Mouse (Mus musculus): ENCODE data around the gene Tcf25. TPM values are rescaled to one million over a fixed set of nuclear protein-coding genes. Genes with fewer than 3 reads are reported as not detected.

The Tcf25 gene
- polyA plus RNA-seq, 1 experiment: 692 TPM

- Histone ChIP-seq H3K4me1 (ENCODE audit: control insufficient read depth, insufficient read depth, low read length) (no peaks in the 10 kb centered on the region; the same call in 1 of the 2 replicates), H3K27ac (ENCODE audit: insufficient read depth, low read length) (no peak overlapping the region), H3K4me3 (replicated peaks; ENCODE audit: insufficient read depth, low read depth, low read length) (no peak overlapping the region), H3K27me3 (ENCODE audit: control insufficient read depth, insufficient read depth, low read length) (no peaks in the 10 kb centered on the region; the same call in 1 of the 2 replicates)
- DNase-seq: no peak
- WGBS: 70% methylated on average over 8 of the region's 8 CpGs
- TF ChIP-seq POLR2A (IDR thresholded peaks at IDR 0.05; ENCODE audit: borderline replicate concordance, insufficient read depth, low read length): no peak
- TF ChIP-seq CTCF (IDR thresholded peaks at IDR 0.05; ENCODE audit: borderline replicate concordance, insufficient read depth, low read depth, low read length): no peak
Measured at GRCm38 (mm10) chr8:123342253-123342652, 31.3 kb upstream of the Tcf25 start.

DNA sequence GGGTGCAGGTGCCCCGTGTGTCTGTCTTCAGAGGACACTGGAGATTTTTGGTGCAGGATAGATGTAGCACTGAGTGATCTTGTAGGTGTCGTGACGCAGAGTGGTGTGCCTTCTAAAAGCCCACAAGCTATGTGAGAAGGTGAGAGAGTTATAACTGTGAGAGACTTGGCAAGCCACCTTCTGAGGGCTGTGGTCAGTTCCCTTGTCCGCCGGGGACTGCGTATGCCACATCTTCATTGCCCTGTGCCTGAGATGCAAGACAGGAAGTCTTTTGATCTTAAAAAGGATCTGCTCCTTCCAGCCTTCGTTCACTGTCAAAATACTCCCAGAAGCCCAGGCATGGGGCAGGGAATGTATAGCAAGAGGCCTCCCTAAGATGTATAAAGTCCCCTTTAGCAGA lies 30.6 kb upstream of the Tcf25 start:
- WGBS: 88% methylated on average over 7 of the region's 7 CpGs
- no peak overlapping the region for H3K27ac ChIP-seq (ENCODE audit: insufficient read depth, low read length)
- H3K27me3 ChIP-seq (ENCODE audit: control insufficient read depth, insufficient read depth, low read length): no peaks in the 10 kb centered on the region; the same call in 1 of the 2 replicates
- no peak for TF ChIP-seq CTCF (IDR thresholded peaks at IDR 0.05; ENCODE audit: borderline replicate concordance, insufficient read depth, low read depth, low read length)
- no peak for TF ChIP-seq POLR2A (IDR thresholded peaks at IDR 0.05; ENCODE audit: borderline replicate concordance, insufficient read depth, low read length)
- no peak for DNase-seq
- no peak overlapping the region for H3K4me3 ChIP-seq (replicated peaks; ENCODE audit: insufficient read depth, low read depth, low read length)
- no peaks in the 10 kb centered on the region; the same call in 1 of the 2 replicates for H3K4me1 ChIP-seq (ENCODE audit: control insufficient read depth, insufficient read depth, low read length)

DNA sequence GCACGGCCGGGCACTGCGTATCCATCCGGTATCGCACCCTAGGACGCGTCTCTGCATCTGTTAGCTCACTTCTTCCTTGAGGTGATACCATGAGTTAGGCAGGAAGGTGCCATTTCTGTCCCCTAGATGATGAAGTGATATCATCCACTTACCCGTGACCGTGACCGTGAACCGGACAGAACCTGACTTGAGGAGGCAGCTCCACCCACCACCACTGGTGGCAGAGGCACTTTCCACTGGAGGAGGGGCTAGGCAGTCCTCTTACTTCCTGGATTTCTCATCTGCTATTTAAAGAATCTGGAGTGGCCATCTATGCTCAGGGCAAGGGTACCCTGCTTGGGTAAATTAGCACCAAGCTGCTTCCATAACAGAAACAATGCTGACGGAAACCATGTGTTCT lies 30.1 kb upstream of the Tcf25 start:
- TF ChIP-seq POLR2A (IDR thresholded peaks at IDR 0.05; ENCODE audit: borderline replicate concordance, insufficient read depth, low read length) (no peak), CTCF (IDR thresholded peaks at IDR 0.05; ENCODE audit: borderline replicate concordance, insufficient read depth, low read depth, low read length) (no peak)

DNA sequence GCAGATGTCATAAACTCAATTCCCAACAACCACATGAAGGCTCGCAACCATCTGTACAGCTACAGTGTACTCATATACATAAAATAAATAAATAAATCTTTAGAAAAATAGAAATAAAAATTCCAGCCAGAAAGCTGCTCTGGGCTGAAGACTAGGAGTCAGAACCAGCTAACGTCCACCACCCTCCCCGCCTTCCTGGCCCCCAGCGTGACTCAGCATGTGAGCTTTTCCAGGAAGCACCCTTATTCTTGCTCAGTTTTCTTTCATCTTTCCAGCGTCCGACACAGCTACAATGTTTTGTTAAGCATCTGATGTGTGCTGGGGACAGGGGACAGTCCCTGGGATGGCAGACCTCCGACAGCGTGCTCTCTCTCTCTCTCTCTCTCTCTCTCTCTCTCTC lies 28.4 kb upstream of the Tcf25 start:
- no peak for DNase-seq
- no peak overlapping the region for H3K27ac ChIP-seq (ENCODE audit: insufficient read depth, low read length)
- H3K27me3 ChIP-seq (ENCODE audit: control insufficient read depth, insufficient read depth, low read length): no peaks in the 10 kb centered on the region
- TF ChIP-seq POLR2A (IDR thresholded peaks at IDR 0.05; ENCODE audit: borderline replicate concordance, insufficient read depth, low read length): no peak
- no peak for TF ChIP-seq CTCF (IDR thresholded peaks at IDR 0.05; ENCODE audit: borderline replicate concordance, insufficient read depth, low read depth, low read length)
- H3K4me3 ChIP-seq (replicated peaks; ENCODE audit: insufficient read depth, low read depth, low read length): no peak overlapping the region
- no peaks in the 10 kb centered on the region; the same call in 1 of the 2 replicates for H3K4me1 ChIP-seq (ENCODE audit: control insufficient read depth, insufficient read depth, low read length)
- 89% methylated on average over 8 of the region's 8 CpGs for WGBS

More for the DNA sequence above, 30.1 kb upstream of the Tcf25 start:
- 81% methylated on average over 12 of the region's 12 CpGs for WGBS
- Histone ChIP-seq H3K4me1 (ENCODE audit: control insufficient read depth, insufficient read depth, low read length) (no peaks in the 10 kb centered on the region; the same call in 1 of the 2 replicates), H3K4me3 (replicated peaks; ENCODE audit: insufficient read depth, low read depth, low read length) (no peak overlapping the region), H3K27me3 (ENCODE audit: control insufficient read depth, insufficient read depth, low read length) (no peaks in the 10 kb centered on the region; the same call in 1 of the 2 replicates), H3K27ac (ENCODE audit: insufficient read depth, low read length) (no peak overlapping the region)
- DNase-seq: no peak

- no peak for DNase-seq
- H3K4me3 ChIP-seq (replicated peaks; ENCODE audit: insufficient read depth, low read depth, low read length): no peak overlapping the region
- no peaks in the 10 kb centered on the region for H3K27me3 ChIP-seq (ENCODE audit: control insufficient read depth, insufficient read depth, low read length)
- TF ChIP-seq POLR2A (IDR thresholded peaks at IDR 0.05; ENCODE audit: borderline replicate concordance, insufficient read depth, low read length) (no peak), CTCF (IDR thresholded peaks at IDR 0.05; ENCODE audit: borderline replicate concordance, insufficient read depth, low read depth, low read length) (no peak)
- no peaks in the 10 kb centered on the region; the same call in 1 of the 2 replicates for H3K4me1 ChIP-seq (ENCODE audit: control insufficient read depth, insufficient read depth, low read length)
- WGBS: 54% methylated on average over 6 of the region's 6 CpGs
- H3K27ac ChIP-seq (ENCODE audit: insufficient read depth, low read length): no peak overlapping the region
Measured at GRCm38 (mm10) chr8:123345856-123346255, 27.7 kb upstream of the Tcf25 start.

DNA sequence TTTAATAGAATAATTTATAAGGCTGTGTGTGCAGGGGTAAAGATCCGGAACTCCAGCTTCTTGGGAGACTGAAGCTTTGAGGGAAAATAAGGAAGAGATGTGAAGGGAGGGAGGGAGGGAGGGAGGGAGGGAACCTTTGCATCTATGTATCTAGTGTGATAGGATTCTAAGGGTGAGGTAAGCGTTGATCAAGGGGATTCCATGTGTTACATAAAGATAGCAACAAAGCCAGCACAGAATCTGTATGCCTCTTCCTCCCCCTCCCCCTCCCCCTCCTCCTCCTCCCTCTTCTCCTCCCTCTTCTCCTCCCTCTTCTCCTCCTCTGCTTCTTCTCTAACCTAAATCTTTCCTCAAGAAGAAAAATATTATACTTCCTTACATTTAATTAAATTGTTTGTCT lies 26.3 kb upstream of the Tcf25 start:
- no peak overlapping the region for H3K4me3 ChIP-seq (replicated peaks; ENCODE audit: insufficient read depth, low read depth, low read length)
- no peaks in the 10 kb centered on the region for H3K27me3 ChIP-seq (ENCODE audit: control insufficient read depth, insufficient read depth, low read length)
- H3K27ac ChIP-seq (ENCODE audit: insufficient read depth, low read length): no peak overlapping the region
- H3K4me1 ChIP-seq (ENCODE audit: control insufficient read depth, insufficient read depth, low read length): no peaks in the 10 kb centered on the region; the same call in 1 of the 2 replicates
- no peak for DNase-seq
- WGBS: 93% methylated on average over 2 of the region's 2 CpGs
- no peak for TF ChIP-seq POLR2A (IDR thresholded peaks at IDR 0.05; ENCODE audit: borderline replicate concordance, insufficient read depth, low read length)
- TF ChIP-seq CTCF (IDR thresholded peaks at IDR 0.05; ENCODE audit: borderline replicate concordance, insufficient read depth, low read depth, low read length): no peak

DNA sequence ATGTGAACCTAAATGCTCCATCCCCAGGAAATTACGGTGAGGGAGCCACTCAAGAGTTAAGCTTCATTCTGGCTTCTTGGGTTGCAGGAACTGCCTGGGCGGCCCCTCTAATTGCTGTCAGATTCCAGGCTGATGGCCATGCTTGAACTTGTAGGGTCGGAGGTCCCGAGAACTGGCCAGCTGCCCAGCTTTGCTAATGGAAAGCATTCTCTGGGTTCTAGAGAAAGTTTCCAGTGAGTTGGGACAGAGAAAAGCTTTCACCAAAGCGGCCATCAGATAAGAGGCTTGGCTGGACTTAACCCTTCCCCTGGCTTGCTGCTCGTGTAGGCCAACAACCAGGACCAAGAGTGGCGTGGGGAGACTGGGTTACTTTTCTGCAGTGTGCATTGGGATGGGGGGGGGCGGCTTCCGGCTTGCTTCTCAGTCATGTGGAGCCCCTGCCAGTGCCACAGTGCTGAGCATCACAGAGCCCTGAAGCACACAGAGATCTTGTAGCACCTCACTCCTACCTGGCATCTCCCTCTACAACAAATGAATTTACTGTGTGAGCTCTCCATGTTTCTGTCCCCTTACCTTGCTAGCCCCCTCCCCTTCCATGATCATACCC lies 25.2 kb upstream of the Tcf25 start:
- WGBS: 44% methylated on average over 9 of the region's 9 CpGs
- Histone ChIP-seq H3K4me3 (replicated peaks; ENCODE audit: insufficient read depth, low read depth, low read length) (no peak overlapping the region), H3K27me3 (ENCODE audit: control insufficient read depth, insufficient read depth, low read length) (no peaks in the 10 kb centered on the region), H3K4me1 (ENCODE audit: control insufficient read depth, insufficient read depth, low read length) (no peaks in the 10 kb centered on the region; the same call in 1 of the 2 replicates), H3K27ac (ENCODE audit: insufficient read depth, low read length) (no peak overlapping the region)
- TF ChIP-seq CTCF (IDR thresholded peaks at IDR 0.05; ENCODE audit: borderline replicate concordance, insufficient read depth, low read depth, low read length) (no peak), POLR2A (IDR thresholded peaks at IDR 0.05; ENCODE audit: borderline replicate concordance, insufficient read depth, low read length) (no peak)
- no peak for DNase-seq

DNA sequence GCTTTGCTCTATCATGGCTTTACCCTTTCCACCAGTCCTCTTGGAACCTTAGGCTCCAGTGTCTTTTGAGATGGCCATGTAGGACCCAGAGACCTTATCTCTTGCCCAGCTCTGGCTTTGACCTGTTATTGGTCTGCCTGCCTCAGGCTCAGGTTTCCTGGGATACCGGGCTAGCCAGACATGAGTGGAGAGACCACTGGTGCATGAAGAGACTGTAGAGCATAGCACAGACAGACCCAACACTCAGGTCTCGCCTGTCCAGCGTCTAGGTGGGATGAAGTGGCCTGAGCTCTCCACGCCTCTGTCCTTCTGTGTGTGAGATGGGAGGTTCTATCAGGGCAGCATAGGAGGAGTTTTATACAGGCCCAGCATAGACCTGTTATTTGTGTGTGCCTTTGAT lies 24.5 kb upstream of the Tcf25 start:
- H3K27ac ChIP-seq (ENCODE audit: insufficient read depth, low read length): no peak overlapping the region
- 77% methylated on average over 4 of the region's 4 CpGs for WGBS
- no peak for DNase-seq
- TF ChIP-seq CTCF (IDR thresholded peaks at IDR 0.05; ENCODE audit: borderline replicate concordance, insufficient read depth, low read depth, low read length): no peak
- no peak for TF ChIP-seq POLR2A (IDR thresholded peaks at IDR 0.05; ENCODE audit: borderline replicate concordance, insufficient read depth, low read length)
- H3K27me3 ChIP-seq (ENCODE audit: control insufficient read depth, insufficient read depth, low read length): no peaks in the 10 kb centered on the region
- H3K4me1 ChIP-seq (ENCODE audit: control insufficient read depth, insufficient read depth, low read length): no peaks in the 10 kb centered on the region; the same call in 1 of the 2 replicates
- no peak overlapping the region for H3K4me3 ChIP-seq (replicated peaks; ENCODE audit: insufficient read depth, low read depth, low read length)

All from cerebellum, adult 2 months (tissue).